Mouse (Mus musculus) embryonic facial prominence, embryonic 12.5 days (tissue): ENCODE data around the gene Slc27a3. TPM values are rescaled to one million over a fixed set of nuclear protein-coding genes. Genes with fewer than 3 reads are reported as not detected.

Source experiments
- ATAC-seq: fragments of 200-750 bp; cut with Nextera tagmentation; 2 replicates; pipeline ENCODE4 v1.8.0; 2017; ENCODE audit not compliant: insufficient number of reproducible peaks, insufficient read depth, low FRiP score, low TSS enrichment
- H3K27ac ChIP-seq: fragments of 300-500 bp; sonication (generic); 2 replicates; pipeline ENCODE4 v1.5.1; 2016; ENCODE audit warnings: mild to moderate bottlenecking
- H3K27me3 ChIP-seq: fragments of 300-500 bp; sonication (generic); 2 replicates; pipeline ENCODE4 v1.6.1; 2016; ENCODE audit warnings: mild to moderate bottlenecking, moderate library complexity
- H3K36me3 ChIP-seq: fragments of 300-500 bp; sonication (generic); 2 replicates; pipeline ENCODE4 v1.6.1; 2016; ENCODE audit warnings: mild to moderate bottlenecking
- H3K4me1 ChIP-seq: fragments of 300-500 bp; sonication (generic); 2 replicates; pipeline ENCODE4 v1.6.1; 2016
- H3K4me2 ChIP-seq: fragments of 300-500 bp; sonication (generic); replicated peaks from 2 replicates; pipeline ENCODE4 v1.6.1; 2016; ENCODE audit warnings: mild to moderate bottlenecking, moderate library complexity
- H3K4me3 ChIP-seq: fragments of 300-500 bp; sonication (generic); 2 replicates; pipeline ENCODE4 v1.5.1; 2016; ENCODE audit warnings: mild to moderate bottlenecking
- H3K9ac ChIP-seq: fragments of 300-500 bp; sonication (generic); 2 replicates; pipeline ENCODE4 v1.6.1; 2016; ENCODE audit warnings: mild to moderate bottlenecking, moderate library complexity
- H3K9me3 ChIP-seq: fragments of 300-500 bp; sonication (generic); 2 replicates; pipeline ENCODE4 v1.6.1; 2016; ENCODE audit warnings: mild to moderate bottlenecking, moderate library complexity
- WGBS: fragments of 180-500 bp; shearing (Covaris S2); methylation state at CpG from one replicate; pipeline ENCODE4 v1.1.7; 2016; 5-methylcytosine and 5-hydroxymethylcytosine counted together
- polyA plus RNA-seq: library from polyadenylated mRNA; unstranded; fragments of >200 nt; fragmentation: Nextera tagmentation; extraction: Ambion mirVana; gene quantifications from 2 replicates; pipeline ENCODE4 v1.2.1, GENCODE M21; 2016

The Slc27a3 gene
- polyA plus RNA-seq, 1 experiment from 2014 or later, result 44.8 TPM

GRCm38 (mm10) chr3:90338190-90338589, 51.5 kb downstream of the Slc27a3 start:
- WGBS, result 78% methylated on average over 3 of the region's 3 CpGs
- Histone ChIP-seq H3K9me3 (no peaks in the 10 kb centered on the region), H3K27me3 (no peaks in the 10 kb centered on the region), H3K4me2 (no peak overlapping the region), H3K27ac (no peak overlapping the region), H3K4me3 (no peak overlapping the region), H3K4me1 (no peaks in the 10 kb centered on the region), H3K36me3 (peaks cover 14% of the 10 kb centered on the region), H3K9ac (no peak overlapping the region)
- ATAC-seq, result no peak

DNA sequence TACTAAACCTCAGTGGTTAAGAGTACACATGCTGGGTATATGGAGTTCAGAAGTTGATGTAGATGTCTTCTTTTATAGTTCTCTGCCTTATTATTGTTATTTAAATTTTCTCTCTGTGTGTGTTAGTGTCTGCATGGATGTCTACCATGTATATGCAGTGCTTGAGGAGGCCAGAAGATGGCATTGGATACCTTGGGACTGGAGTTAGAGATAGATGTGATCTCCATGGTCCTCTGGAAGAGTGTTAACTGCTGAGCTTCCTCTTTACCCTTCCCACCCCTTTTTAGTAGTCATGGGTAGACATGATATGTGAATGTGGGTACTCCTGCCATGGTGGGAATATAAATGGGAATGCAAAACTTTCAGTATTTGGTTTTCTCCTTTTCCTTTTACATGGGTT, 54.2 kb downstream of the Slc27a3 start:
- Histone ChIP-seq H3K9me3 (no peaks in the 10 kb centered on the region), H3K4me2 (no peak overlapping the region), H3K27me3 (no peaks in the 10 kb centered on the region), H3K4me3 (no peak overlapping the region), H3K4me1 (no peaks in the 10 kb centered on the region), H3K9ac (no peak overlapping the region), H3K36me3 (no peaks in the 10 kb centered on the region), H3K27ac (no peak overlapping the region)
- ATAC-seq, result no peak

Other genes with a start within 250 kb of the Slc27a3 start
- gene Rps27, start 176.3 kb downstream of the Slc27a3 start, polyA plus RNA-seq, result 1,310 and 1,325 TPM in 2 replicates
- gene Rab13, start 176.2 kb downstream of the Slc27a3 start, polyA plus RNA-seq, result 27.7 and 30.6 TPM in 2 replicates
- 90.5 and 97.3 TPM in 2 replicates for gene Jtb, start 158.3 kb downstream of the Slc27a3 start, polyA plus RNA-seq
- 8.5 and 9.7 TPM in 2 replicates for gene Creb3l4, start 146.4 kb downstream of the Slc27a3 start, polyA plus RNA-seq
- 63.3 and 63.5 TPM in 2 replicates for gene Slc39a1, start 141.8 kb downstream of the Slc27a3 start, polyA plus RNA-seq
- 20.3 and 21.7 TPM in 2 replicates for gene Crtc2, start 135.8 kb downstream of the Slc27a3 start, polyA plus RNA-seq
- gene Dennd4b, start 124.8 kb downstream of the Slc27a3 start, polyA plus RNA-seq, result 5.7 and 8.0 TPM in 2 replicates
- gene Gatad2b, start 96.8 kb downstream of the Slc27a3 start, polyA plus RNA-seq, result 16.6 and 18.2 TPM in 2 replicates
- 43.6 and 45.2 TPM in 2 replicates for gene Ints3, start 43.7 kb upstream of the Slc27a3 start, polyA plus RNA-seq
- gene Npr1, start 75.9 kb upstream of the Slc27a3 start, polyA plus RNA-seq, result 4.0 and 5.0 TPM in 2 replicates
- gene Ilf2, start 86.2 kb upstream of the Slc27a3 start, polyA plus RNA-seq, result 301 and 311 TPM in 2 replicates
- gene Snapin, start 101.1 kb upstream of the Slc27a3 start, polyA plus RNA-seq, result 74.0 and 76.3 TPM in 2 replicates
- gene Chtop, start 119.6 kb upstream of the Slc27a3 start, polyA plus RNA-seq, result 197 and 209 TPM in 2 replicates
- 10.3 and 11.2 TPM in 2 replicates for gene S100a1, start 124.5 kb upstream of the Slc27a3 start, polyA plus RNA-seq
- 15.0 and 17.4 TPM in 2 replicates for gene S100a13, start 124.5 kb upstream of the Slc27a3 start, polyA plus RNA-seq
- 1.5 and 2.2 TPM in 2 replicates for gene S100a14, start 136.9 kb upstream of the Slc27a3 start, polyA plus RNA-seq
- 56.1 and 58.0 TPM in 2 replicates for gene S100a16, start 147.3 kb upstream of the Slc27a3 start, polyA plus RNA-seq
- not detected in 2 replicates for gene S100a3, start 170.6 kb upstream of the Slc27a3 start, polyA plus RNA-seq
- not detected in 2 replicates for gene S100a2, start 200.3 kb upstream of the Slc27a3 start, polyA plus RNA-seq
- not detected in 2 replicates for gene Gm42674, start 212.0 kb upstream of the Slc27a3 start, polyA plus RNA-seq
- gene S100a4, start 213.8 kb upstream of the Slc27a3 start, polyA plus RNA-seq, result 4.0 and 7.2 TPM in 2 replicates
- 0.85 and 0.91 TPM in 2 replicates for gene S100a5, start 218.6 kb upstream of the Slc27a3 start, polyA plus RNA-seq
- gene S100a6, start 222.9 kb upstream of the Slc27a3 start, polyA plus RNA-seq, result 37.8 and 42.0 TPM in 2 replicates